Mouse (Mus musculus) CD4-positive helper T cell, adult 2 months (primary cell): Measurements from ENCODE around the gene Arhgap10.
"Not testable (repeated sequence)": the region's sequence is repeated elsewhere in the genome, so short reads cannot be mapped to it uniquely, and the experiment has no call there.

Source experiments
- DNase-seq: peaks from one replicate; pipeline ENCODE4 v3.0.0-alpha.2; 2012; ENCODE audit warnings: low read depth, missing footprints, low spot score

Arhgap10 gene

DNA sequence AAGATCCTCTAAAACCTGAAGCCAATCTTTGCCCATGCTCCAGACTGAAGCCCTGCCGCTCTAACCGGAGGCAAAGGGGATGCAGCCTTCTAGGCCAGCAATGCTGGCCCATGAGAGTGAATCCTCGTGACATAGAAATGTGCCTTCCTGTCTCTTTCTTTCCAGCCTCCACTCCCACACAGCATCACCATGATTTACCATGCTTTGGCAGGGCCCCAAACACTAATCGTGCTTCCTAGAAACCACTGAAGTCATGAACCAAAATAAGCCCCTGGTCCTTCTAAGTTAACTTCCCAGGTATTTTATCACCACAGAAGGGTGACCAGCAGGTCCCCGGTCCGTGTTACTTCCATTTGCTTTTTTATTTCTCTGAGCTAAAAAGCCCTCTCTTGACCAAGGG is 173.8 kb downstream of the Arhgap10 start:
- DNase-seq = no peak

DNA sequence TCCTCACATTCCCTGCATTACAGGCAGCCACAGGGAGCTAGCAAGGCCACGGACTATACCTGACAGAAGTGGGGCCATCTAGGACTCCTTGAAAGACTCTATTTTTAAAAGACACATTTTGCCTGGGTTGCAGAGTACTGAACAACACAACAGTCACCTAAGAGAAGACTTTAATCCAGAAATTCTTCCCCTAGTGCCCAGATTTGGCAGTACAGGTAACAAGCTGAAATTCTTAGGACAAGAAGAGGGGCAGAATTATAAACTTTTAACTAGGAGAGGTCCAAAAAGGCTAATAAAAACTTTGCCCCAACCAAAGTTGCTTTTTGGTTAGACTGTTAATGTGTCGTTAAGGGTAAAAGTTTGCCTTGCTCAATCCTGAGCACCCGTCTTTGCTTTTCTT is 174.4 kb downstream of the Arhgap10 start:
- no peak for DNase-seq

DNA sequence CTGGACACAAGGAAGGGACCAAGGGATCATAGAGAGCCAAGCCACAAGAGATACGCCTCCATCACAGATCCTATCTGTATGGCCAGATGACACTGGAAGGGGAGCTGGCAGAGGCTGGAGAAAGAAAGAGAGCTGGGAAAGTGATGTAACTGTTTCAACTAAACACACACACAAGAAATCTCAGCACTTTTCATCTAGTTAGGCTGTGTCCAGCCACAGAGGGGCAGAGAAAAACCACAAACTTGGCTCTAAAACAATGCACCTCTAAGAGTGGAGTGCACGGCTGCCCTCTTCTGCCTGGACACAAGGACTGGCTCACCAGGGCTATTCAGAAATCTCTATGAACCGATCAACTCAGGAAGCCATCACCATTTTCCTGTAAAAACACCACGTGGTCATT is 175.6 kb downstream of the Arhgap10 start:
- DNase-seq = no peak

DNA sequence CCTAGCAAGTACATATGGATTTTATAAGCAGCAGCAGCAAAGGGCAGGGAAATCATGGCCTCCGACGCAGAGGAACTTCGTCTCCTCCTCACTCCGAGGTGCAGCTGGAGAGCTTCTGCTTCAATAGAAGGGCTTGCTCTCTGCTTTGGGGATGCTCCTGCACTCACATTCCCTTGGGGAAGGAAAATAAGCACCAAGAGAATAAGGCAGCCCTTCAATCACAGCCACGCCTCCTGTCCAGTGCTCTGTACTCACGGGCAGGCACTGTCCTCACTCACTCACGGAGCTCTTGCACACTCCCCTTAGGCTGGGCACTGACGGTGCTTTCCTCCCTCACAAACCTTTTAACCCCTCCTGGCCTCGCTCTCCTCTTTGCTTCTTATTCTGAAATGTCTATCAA is 176.4 kb downstream of the Arhgap10 start:
- DNase-seq = no peak

DNA sequence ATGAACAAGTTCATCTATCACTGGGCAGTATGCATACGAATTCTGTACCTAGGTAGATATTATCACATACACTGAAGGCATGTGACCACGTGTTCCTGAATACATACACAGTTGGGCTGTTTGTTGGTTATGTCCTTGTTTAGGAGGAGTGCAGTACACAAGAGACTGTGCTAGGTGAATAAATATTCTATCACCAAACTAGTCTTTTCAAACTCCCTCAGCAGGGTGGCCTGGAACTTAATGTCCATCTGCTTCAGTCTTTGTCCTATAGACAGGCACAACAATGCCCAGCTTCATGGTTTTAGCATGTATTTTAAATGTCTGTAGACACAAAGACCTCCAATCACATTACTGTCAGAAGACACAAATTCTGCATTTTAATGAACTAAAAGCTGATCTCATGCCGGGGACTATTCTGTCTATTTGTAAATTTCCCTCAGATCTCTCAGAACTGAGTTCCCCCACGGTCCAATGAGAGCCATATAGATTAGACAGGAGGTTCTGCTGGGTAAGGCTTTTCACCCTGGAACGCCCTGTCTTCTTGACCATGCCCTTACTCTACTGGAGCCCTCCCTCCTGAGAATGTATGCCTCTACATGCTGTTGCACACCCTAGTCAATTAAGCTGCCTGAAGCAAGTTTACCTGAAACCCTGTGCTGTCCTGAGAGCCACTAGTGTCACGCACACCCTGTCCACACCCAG is 177.6 kb downstream of the Arhgap10 start:
- no peak for DNase-seq

DNA sequence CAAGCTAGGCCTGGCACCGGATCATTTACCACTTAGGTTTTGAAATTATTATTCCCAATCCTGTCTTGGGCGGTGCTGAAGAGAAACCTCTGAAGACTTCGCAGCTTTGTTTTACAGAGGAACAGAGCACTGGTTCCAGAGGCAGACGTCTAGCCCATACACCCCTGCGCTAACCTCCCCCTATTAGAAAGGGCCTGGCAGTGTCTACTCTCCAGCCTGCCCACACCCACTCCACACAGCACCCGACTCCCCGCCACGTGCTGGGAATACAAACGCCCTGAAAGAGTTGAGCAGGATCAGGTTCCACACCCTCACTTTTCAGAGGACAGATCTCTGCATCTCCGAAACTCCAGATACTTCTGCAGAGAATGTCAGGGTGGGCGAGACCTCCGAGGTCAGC is 180.5 kb downstream of the Arhgap10 start:
- DNase-seq = no peak

DNA sequence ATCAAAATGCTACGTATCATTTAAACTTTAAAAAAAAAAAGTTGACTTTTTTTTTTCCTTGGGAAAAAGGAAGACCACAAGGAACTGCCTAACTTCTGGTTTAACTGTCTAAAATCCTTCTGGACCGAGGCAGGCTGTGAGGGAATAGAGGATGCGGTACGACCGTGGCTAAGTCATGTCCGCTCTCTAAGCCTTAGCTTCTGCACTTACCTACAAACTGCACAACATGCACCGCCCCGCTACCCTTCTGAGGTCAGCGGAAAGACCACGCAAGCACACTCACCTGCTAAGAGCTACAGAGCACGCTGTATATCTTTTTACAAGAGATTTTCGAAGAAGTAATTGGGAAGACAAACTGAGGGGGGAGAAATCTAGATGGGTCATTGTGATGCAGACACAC is 186.6 kb downstream of the Arhgap10 start:
- DNase-seq = no peak

DNA sequence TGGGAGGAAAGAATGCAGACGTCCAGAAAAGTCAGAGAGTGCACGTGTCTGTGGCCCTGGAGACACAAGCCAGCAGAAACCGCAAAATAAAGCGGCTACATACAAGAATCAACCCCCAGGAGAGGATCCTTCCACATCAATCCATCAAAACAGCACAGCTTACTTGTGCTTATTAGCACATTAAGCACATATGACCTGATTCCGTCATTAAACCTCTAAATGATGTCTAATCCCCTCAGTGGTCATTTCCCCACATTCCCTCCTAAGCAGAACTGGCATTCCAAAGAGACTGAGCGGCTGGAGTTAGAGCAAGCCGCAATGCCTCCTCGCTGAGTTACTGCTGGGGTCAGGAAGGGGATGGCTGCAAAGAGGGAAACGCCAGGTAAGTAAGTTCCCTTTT is 187.4 kb downstream of the Arhgap10 start:
- DNase-seq = no peak

DNA sequence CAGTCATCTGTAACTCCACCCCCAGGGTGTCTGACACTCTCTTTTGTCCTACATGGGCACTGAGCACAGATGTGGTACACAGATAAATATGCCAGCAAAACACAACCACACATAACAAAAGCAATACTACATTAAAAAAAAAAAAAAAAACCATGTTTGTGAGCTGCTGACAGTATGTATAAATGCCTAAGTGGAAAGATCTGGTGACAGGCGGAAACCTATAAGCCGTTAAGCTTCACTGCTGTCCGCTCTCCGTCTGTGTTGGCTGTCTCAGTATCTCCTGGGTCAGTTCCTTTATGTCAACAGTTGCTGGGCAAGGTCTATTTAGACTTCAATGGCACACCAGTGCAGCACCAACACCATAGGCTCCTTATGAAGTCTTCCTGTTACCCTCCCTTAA is 188.0 kb downstream of the Arhgap10 start:
- no peak for DNase-seq

DNA sequence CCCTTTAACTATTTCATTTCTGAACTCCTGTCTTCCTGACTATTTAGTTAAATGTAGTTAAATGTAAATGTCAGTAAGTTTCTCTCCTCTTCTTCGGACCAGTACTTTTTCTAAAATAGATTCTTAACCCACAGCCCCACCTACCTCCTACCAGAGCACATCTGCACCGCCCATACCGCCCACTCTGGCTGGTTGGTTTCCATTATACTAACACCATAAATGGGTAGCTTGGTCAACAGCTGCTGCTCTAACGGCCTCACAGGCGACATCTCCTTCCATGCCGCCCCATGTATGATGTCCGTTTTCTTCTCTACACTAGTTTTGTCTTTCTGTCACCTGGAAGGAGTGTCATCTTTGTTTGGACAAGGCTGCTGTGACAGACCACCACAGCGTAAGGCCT is 189.3 kb downstream of the Arhgap10 start:
- DNase-seq = no peak

DNA sequence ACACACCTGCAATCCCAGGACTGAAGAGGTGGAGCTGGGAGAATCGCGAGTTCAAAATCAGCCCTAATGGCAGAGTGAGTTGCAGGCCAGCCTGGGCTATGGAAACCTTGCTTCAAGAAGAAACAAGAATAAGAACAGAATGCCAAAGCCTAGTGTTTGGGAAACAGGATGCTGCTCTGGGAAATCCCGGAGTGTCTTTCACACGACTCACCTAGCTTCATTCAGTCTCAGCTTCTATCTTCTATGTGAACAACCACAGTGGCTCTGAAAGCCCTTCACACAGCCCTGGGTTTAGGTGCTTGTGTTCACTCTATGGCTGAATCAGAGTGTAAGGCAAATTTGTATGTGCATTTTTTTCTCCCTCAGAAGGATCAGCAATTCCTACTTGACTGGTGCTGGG is 190.4 kb downstream of the Arhgap10 start:
- no peak for DNase-seq

DNA sequence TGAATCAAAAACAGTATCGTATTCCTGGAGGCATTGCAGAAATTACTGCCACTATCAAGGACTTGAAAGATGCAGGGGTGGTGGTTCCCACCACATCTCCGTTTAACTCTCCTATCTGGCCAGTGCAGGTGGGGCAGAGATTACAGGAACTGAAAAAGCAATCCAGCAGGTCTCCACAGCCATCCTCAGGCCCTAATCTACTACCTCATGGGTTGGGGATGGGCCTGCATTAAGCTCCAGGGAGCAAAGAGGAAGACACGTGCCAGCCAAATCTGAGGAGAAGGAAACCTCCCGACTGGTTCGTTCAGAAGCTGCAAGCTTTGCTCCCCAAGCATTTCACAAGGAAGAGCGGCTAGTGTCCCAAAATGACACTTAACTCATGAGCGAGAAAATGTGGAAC is 195.0 kb downstream of the Arhgap10 start:
- DNase-seq = not testable (repeated sequence)

DNA sequence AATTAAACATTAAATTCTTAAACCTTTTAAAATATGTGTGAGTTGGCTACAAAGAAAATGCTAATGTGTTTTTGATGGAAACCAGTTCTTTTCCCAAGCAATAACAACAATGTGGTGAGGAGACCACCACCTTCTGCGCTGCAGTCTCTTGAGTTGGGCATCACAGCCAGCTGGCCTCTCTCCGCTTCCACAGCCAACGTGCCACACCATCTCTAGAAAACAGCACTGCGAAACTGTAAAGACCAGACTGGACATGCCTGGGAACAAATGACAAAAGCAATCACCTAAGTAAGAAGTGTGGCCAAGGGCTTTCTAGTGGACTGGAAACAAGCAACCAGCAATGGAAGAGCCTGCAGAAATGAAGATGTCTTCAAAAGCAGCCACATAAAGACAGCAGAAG is 195.9 kb downstream of the Arhgap10 start:
- no peak for DNase-seq

DNA sequence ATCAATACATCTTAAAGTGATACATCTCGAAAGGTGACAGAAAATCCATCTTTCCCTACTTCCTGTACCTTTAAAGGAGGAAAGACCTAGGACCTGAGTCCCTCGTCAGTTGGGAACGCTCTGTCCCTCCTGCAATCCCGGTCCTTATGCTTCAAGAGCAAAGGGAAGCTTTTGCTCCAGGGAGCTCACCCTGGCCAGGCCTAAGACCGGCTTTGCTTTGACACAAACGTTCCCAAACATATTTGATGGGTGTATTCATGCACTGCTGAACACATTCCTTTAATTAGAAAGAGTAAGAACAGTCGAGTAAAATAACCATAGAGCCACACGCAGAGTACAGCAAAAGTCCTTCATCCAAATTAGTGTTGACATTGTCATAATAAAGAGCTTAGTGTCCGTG is 199.2 kb downstream of the Arhgap10 start:
- DNase-seq = no peak

DNA sequence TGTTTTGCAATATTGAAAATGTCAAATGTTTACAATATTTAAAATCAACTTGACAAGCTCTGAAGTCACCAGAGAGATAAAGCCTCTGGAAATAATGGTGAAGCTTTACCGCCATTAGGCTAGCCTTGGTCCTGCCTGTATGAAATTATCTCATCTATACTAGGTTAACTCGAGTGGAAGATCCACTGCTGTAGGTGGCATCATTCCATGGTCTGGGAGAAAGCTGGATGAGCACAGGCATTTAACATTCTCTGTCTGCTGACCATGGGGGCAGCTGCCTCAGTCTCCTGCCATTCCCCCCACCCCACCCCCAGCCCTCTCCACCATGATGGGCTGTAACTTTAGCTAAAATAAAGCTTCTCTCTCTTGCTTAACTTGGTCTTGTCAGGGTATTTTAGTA is 200.0 kb downstream of the Arhgap10 start:
- no peak for DNase-seq

DNA sequence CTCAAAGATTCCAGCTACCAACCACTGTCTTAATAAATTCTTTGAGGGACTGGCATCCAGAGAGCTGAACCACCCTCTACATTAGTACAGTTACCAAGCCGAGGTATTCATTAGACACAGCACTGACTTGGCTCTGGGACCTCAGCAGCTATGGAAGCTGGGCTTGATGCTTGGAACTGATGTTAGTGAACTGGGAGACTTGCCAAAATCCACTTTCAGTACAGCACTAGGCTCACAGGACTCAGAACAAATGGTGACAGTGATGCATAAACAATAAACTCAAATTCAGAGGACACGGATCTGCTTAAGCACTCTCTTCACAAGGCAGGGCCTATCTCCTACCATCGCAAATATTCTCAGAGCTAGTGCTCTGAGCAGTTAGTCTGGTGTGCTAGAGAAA is 204.8 kb downstream of the Arhgap10 start:
- no peak for DNase-seq

DNA sequence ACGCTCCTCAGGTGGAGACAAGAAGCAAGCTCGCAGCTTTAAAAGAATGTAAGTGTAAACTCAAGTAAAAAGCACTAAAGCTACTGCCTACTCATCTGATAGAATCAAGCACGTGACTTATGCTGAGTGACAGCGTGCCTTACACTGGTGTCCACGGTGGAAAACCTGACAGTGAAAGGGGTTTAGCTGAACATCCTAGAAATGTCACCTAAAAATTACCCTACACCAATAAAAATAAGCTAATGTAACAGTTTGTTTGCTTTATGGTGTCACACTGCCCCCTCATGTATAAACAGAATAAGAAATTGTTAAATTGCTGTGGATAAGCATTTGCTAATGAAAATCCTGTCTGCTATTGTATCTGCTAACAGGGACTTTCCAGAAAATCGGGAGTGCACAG is 206.0 kb downstream of the Arhgap10 start:
- DNase-seq = peak; percentile 12

DNA sequence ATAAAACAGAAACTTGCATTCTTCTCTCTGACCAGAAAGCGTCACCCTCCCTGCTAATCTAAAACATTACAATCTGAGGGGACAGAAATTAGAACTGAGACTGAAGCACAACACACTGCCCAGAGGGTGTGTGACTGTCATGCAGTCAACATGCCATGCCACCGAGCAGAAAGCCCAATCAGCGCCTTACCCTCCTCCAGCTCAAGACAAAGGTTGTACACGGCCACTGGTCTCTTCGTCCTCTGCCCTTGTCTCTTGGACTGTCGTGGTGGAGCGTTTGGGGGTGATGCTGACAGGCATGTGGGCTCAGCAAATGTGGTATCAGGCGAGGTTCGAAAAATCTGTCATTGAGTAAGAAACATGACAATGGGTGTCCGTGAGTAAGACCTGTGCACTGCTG is 207.2 kb downstream of the Arhgap10 start:
- no peak for DNase-seq

DNA sequence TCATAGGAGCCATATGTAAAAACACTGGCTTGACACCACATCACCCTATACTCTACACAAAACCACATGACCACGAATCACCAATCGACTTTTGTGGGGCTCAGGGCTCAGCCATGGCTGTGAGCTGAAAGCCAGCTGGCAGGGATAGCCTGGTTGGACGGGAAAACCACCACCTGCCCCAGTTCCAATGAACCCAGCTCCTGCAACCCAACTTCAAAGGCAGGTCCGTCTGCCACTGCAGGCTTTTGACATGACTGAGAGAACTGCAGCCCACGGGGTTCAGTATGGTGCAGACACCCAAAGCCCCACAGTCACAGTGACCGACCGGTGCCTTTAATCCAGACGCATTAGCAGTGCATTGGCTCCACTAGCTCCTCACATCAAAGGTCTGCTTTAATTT is 207.7 kb downstream of the Arhgap10 start:
- DNase-seq = no peak

DNA sequence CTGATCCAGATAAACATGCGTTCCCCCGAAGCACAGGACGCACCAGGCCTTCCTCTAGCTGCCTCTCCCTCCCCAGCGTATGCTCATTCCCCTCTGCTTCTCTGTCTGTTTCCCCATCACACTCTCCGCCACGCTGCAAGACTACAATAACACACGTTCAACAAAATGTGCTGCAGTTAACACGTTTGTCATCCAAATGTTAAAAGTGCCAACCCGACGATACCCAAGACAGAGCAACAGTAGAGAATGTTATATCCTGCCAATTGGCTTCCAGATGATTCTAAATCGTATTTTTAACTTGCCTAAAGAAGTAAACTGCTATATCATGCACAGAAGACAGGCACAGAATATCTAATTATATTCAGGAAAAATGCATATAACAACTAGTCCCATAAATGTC is 223.2 kb downstream of the Arhgap10 start:
- DNase-seq = no peak

DNA sequence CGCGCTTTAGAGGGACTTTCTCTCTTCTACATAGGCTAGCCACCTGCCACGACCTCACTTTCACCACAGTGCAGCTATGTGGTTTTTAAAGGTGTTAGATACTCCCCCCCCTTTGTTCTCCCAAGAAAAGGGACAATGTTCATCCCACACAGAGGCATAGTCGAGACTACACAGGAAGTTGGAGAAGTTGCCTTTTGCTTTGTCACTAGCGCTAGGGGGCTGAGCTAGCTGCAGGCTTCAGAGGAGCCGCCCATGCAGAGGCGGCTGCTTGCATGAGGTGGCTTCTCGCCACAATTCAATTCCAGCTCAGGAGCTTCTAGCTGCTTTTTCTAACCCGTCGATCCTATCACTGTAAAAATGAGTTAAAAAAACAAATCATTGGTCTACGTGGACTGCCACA is 225.1 kb downstream of the Arhgap10 start:
- peak; percentile 50 for DNase-seq

DNA sequence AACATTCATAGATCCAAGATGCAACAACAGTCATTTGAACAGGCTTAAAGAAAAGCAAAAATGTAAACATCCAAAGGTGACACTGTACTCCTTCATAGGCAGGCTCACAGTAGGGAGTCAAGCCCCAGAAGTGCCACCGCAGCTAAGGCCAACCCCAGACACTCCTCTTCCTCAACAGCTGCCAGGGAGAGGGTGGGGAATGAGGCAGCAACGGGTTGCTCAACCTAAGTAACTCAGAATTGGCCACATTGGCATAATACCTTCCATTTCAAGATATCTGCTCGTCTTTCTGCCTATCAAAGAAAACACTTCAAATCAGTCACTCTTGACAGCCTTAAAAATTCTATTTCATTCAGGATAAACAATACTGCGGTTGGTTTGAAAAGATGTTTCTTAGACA is 225.6 kb downstream of the Arhgap10 start:
- DNase-seq = no peak

DNA sequence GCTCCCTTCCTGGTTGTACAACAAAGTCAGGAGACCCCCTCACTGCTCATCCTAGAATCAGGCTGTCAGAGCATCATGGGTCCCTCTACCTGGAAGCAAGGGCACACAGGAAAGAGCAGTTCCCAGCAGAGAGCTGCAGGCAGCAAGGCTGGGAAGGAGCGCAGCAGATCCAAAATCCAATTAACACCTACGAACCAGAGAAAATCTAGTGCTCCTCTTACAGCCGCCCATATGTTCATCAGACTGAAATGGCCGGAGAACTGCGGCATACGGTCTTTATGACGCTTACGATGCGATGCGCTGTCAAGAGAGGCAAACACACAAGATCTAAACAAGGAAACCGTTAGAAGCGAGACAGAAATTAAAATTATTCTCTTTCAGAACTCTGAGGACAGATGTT is 229.3 kb downstream of the Arhgap10 start:
- no peak for DNase-seq

DNA sequence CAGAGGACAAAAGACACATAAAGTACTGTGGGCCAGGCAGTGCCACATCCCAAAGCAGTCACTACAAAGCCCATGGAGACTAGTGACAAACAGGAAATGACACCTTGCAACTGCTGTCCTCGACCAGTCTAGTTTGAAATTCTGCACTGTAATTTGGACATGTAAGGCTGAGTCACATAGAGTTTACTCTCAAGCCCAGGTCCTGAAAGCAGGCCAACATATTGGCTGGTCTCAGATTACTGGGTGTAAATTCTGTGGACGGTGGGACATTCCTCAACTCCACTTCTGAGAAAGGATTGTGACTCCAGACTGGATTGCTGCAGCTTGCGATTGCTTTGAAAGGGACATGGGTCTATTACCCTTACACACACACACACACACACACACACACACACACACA is 229.7 kb downstream of the Arhgap10 start:
- no peak for DNase-seq
